Mouse (Mus musculus): ENCODE results near the gene Mapkapk5. TPM values are rescaled to one million over a fixed set of nuclear protein-coding genes. Genes with fewer than 3 reads are reported as not detected.

Gene Mapkapk5
- total and polyA plus RNA-seq, 2 experiments: 21.7 to 39.0 TPM

- H3K27ac ChIP-seq (replicated peaks; ENCODE audit: insufficient read depth, low read depth, low read length): no peak overlapping the region
- H3K9ac ChIP-seq (ENCODE audit: low read depth, low read length): no peak overlapping the region
- DNase-seq (ENCODE audit: extremely low read depth, low read depth, low spot score): no peak
- TF ChIP-seq POLR2A (IDR thresholded peaks at IDR 0.05; ENCODE audit: extremely low read depth, insufficient read depth, low read length) (no peak), CTCF (IDR thresholded peaks at IDR 0.05; ENCODE audit: low read depth, low read length) (no peak)
- 68% methylated on average over 5 of the region's 5 CpGs for WGBS
- H3K36me3 ChIP-seq (ENCODE audit: control insufficient read depth, insufficient read depth, low read length): peaks cover 10% of the 10 kb centered on the region
- H3K27me3 ChIP-seq (ENCODE audit: control insufficient read depth, insufficient read depth, low read length): no peaks in the 10 kb centered on the region
- H3K4me1 ChIP-seq (ENCODE audit: control insufficient read depth, insufficient read depth, low read length): peaks cover 11% of the 10 kb centered on the region
- peaks cover 33% of the 10 kb centered on the region; the same call in 1 of the 2 replicates for H3K79me2 ChIP-seq (ENCODE audit: control insufficient read depth, insufficient read depth, low read length)
- H3K4me3 ChIP-seq (ENCODE audit: insufficient read depth, low read depth, low read length): no peak overlapping the region
These were observed 5.6 kb downstream of the Mapkapk5 start for GRCm38 (mm10) chr5:121540066-121540465.

GRCm38 (mm10) chr5:121537588-121537987, 8.1 kb downstream of the Mapkapk5 start:
- H3K4me1 ChIP-seq (ENCODE audit: control insufficient read depth, insufficient read depth, low read length): peaks cover 2% of the 10 kb centered on the region; the same call in 1 of the 2 replicates
- no peak for DNase-seq (ENCODE audit: extremely low read depth, low read depth, low spot score)
- H3K27ac ChIP-seq (replicated peaks; ENCODE audit: insufficient read depth, low read depth, low read length): no peak overlapping the region
- H3K79me2 ChIP-seq (ENCODE audit: control insufficient read depth, insufficient read depth, low read length): peaks cover 21% of the 10 kb centered on the region; the same call in 1 of the 2 replicates
- no peak for TF ChIP-seq CTCF (IDR thresholded peaks at IDR 0.05; ENCODE audit: low read depth, low read length)
- TF ChIP-seq POLR2A (IDR thresholded peaks at IDR 0.05; ENCODE audit: extremely low read depth, insufficient read depth, low read length): no peak
- H3K9ac ChIP-seq (ENCODE audit: low read depth, low read length): no peak overlapping the region
- H3K27me3 ChIP-seq (ENCODE audit: control insufficient read depth, insufficient read depth, low read length): no peaks in the 10 kb centered on the region
- peaks cover 25% of the 10 kb centered on the region for H3K36me3 ChIP-seq (ENCODE audit: control insufficient read depth, insufficient read depth, low read length)
- WGBS: 81% methylated on average over 2 of the region's 2 CpGs
- no peak overlapping the region for H3K4me3 ChIP-seq (ENCODE audit: insufficient read depth, low read depth, low read length)

GRCm38 (mm10) chr5:121536921-121537555, 8.7 kb downstream of the Mapkapk5 start:
- no peak for TF ChIP-seq POLR2A (IDR thresholded peaks at IDR 0.05; ENCODE audit: extremely low read depth, insufficient read depth, low read length)
- no peak for TF ChIP-seq CTCF (IDR thresholded peaks at IDR 0.05; ENCODE audit: low read depth, low read length)
- WGBS: 70% methylated on average over 7 of the region's 7 CpGs
- peaks cover 27% of the 10 kb centered on the region for H3K36me3 ChIP-seq (ENCODE audit: control insufficient read depth, insufficient read depth, low read length)
- H3K9ac ChIP-seq (ENCODE audit: low read depth, low read length): no peak overlapping the region
- H3K79me2 ChIP-seq (ENCODE audit: control insufficient read depth, insufficient read depth, low read length): peaks cover 16% of the 10 kb centered on the region; the same call in 1 of the 2 replicates
- H3K27ac ChIP-seq (replicated peaks; ENCODE audit: insufficient read depth, low read depth, low read length): no peak overlapping the region
- H3K4me1 ChIP-seq (ENCODE audit: control insufficient read depth, insufficient read depth, low read length): no peaks in the 10 kb centered on the region; the same call in 1 of the 2 replicates
- no peak overlapping the region for H3K4me3 ChIP-seq (ENCODE audit: insufficient read depth, low read depth, low read length)
- DNase-seq (ENCODE audit: extremely low read depth, low read depth, low spot score): no peak
- no peaks in the 10 kb centered on the region for H3K27me3 ChIP-seq (ENCODE audit: control insufficient read depth, insufficient read depth, low read length)

GRCm38 (mm10) chr5:121535116-121535515, 10.6 kb downstream of the Mapkapk5 start:
- peaks cover 30% of the 10 kb centered on the region for H3K36me3 ChIP-seq (ENCODE audit: control insufficient read depth, insufficient read depth, low read length)
- no peak overlapping the region for H3K27ac ChIP-seq (replicated peaks; ENCODE audit: insufficient read depth, low read depth, low read length)
- 96% methylated on average over 3 of the region's 3 CpGs for WGBS
- no peaks in the 10 kb centered on the region for H3K4me1 ChIP-seq (ENCODE audit: control insufficient read depth, insufficient read depth, low read length)
- H3K27me3 ChIP-seq (ENCODE audit: control insufficient read depth, insufficient read depth, low read length): no peaks in the 10 kb centered on the region
- H3K9ac ChIP-seq (ENCODE audit: low read depth, low read length): no peak overlapping the region
- DNase-seq (ENCODE audit: extremely low read depth, low read depth, low spot score): no peak
- TF ChIP-seq CTCF (IDR thresholded peaks at IDR 0.05; ENCODE audit: low read depth, low read length): no peak
- no peak for TF ChIP-seq POLR2A (IDR thresholded peaks at IDR 0.05; ENCODE audit: extremely low read depth, insufficient read depth, low read length)
- H3K79me2 ChIP-seq (ENCODE audit: control insufficient read depth, insufficient read depth, low read length): 0 out of 2 replicates have a peak, but pooled peaks cover 8% of the 10 kb centered on the region
- no peak overlapping the region for H3K4me3 ChIP-seq (ENCODE audit: insufficient read depth, low read depth, low read length)

GRCm38 (mm10) chr5:121534521-121534920, 11.2 kb downstream of the Mapkapk5 start:
- TF ChIP-seq POLR2A (IDR thresholded peaks at IDR 0.05; ENCODE audit: extremely low read depth, insufficient read depth, low read length) (no peak), CTCF (IDR thresholded peaks at IDR 0.05; ENCODE audit: low read depth, low read length) (peak; percentile 54)
- H3K4me1 ChIP-seq (ENCODE audit: control insufficient read depth, insufficient read depth, low read length): no peaks in the 10 kb centered on the region
- H3K36me3 ChIP-seq (ENCODE audit: control insufficient read depth, insufficient read depth, low read length): peaks cover 34% of the 10 kb centered on the region
- H3K27me3 ChIP-seq (ENCODE audit: control insufficient read depth, insufficient read depth, low read length): no peaks in the 10 kb centered on the region
- H3K9ac ChIP-seq (ENCODE audit: low read depth, low read length): no peak overlapping the region
- WGBS: 90% methylated on average over 5 of the region's 5 CpGs
- DNase-seq (ENCODE audit: extremely low read depth, low read depth, low spot score): peak; percentile 22
- H3K79me2 ChIP-seq (ENCODE audit: control insufficient read depth, insufficient read depth, low read length): 0 out of 2 replicates have a peak, but pooled peaks cover 5% of the 10 kb centered on the region
- no peak overlapping the region for H3K27ac ChIP-seq (replicated peaks; ENCODE audit: insufficient read depth, low read depth, low read length)
- H3K4me3 ChIP-seq (ENCODE audit: insufficient read depth, low read depth, low read length): no peak overlapping the region

GRCm38 (mm10) chr5:121526961-121527360, 18.7 kb downstream of the Mapkapk5 start:
- Histone ChIP-seq H3K27me3 (ENCODE audit: control insufficient read depth, insufficient read depth, low read length) (no peaks in the 10 kb centered on the region), H3K27ac (replicated peaks; ENCODE audit: insufficient read depth, low read depth, low read length) (no peak overlapping the region), H3K4me1 (ENCODE audit: control insufficient read depth, insufficient read depth, low read length) (no peaks in the 10 kb centered on the region), H3K79me2 (ENCODE audit: control insufficient read depth, insufficient read depth, low read length) (no peaks in the 10 kb centered on the region), H3K4me3 (ENCODE audit: insufficient read depth, low read depth, low read length) (no peak overlapping the region), H3K9ac (ENCODE audit: low read depth, low read length) (no peak overlapping the region), H3K36me3 (ENCODE audit: control insufficient read depth, insufficient read depth, low read length) (peaks cover 58% of the 10 kb centered on the region)
- TF ChIP-seq CTCF (IDR thresholded peaks at IDR 0.05; ENCODE audit: low read depth, low read length) (no peak), POLR2A (IDR thresholded peaks at IDR 0.05; ENCODE audit: extremely low read depth, insufficient read depth, low read length) (no peak)
- 88% methylated on average over 8 of the region's 8 CpGs for WGBS
- no peak for DNase-seq (ENCODE audit: extremely low read depth, low read depth, low spot score)

All from liver, adult 2 months (tissue).